Mouse (Mus musculus) lung, postnatal 0 days (tissue): ENCODE measurements around the gene Glrb. TPM values are rescaled to one million over a fixed set of nuclear protein-coding genes. Genes with fewer than 3 reads are reported as not detected.

Experiments used
- ATAC-seq: fragments of 200-750 bp; cut with Nextera tagmentation; 2 replicates; pipeline ENCODE4 v1.8.0; 2017; ENCODE audit warnings: moderate library complexity
- DNase-seq: peaks from one replicate; pipeline ENCODE4 v3.0.0-alpha.2; 2016; ENCODE audit warnings: low spot score
- H3K27ac ChIP-seq: fragments of 300-500 bp; sonication (generic); 2 replicates; pipeline ENCODE4 v1.5.1; 2014; ENCODE audit warnings: antibody characterized with exemption, mild to moderate bottlenecking, low read length, mixed read lengths
- H3K27me3 ChIP-seq: fragments of 300-500 bp; sonication (generic); replicated peaks from 2 replicates; pipeline ENCODE4 v1.6.1; 2014; ENCODE audit warnings: low read length, mixed read lengths; ENCODE audit not compliant: insufficient read depth
- H3K36me3 ChIP-seq: fragments of 300-500 bp; sonication (generic); 2 replicates; pipeline ENCODE4 v1.6.1; 2014; ENCODE audit warnings: low read length, mixed read lengths; ENCODE audit not compliant: insufficient read depth
- H3K4me1 ChIP-seq: fragments of 300-500 bp; sonication (generic); 2 replicates; pipeline ENCODE4 v1.6.1; 2014; ENCODE audit warnings: antibody characterized with exemption, low read depth, low read length, mixed read lengths; ENCODE audit not compliant: insufficient read depth
- H3K4me2 ChIP-seq: fragments of 300-500 bp; sonication (generic); replicated peaks from 2 replicates; pipeline ENCODE4 v1.6.1; 2014; ENCODE audit warnings: low read depth, mild to moderate bottlenecking, low read length, moderate library complexity, mixed read lengths
- H3K4me3 ChIP-seq: fragments of 300-500 bp; sonication (generic); 2 replicates; pipeline ENCODE4 v1.5.1; 2014; ENCODE audit warnings: low read depth, low read length
- H3K9ac ChIP-seq: fragments of 300-500 bp; sonication (generic); replicated peaks from 2 replicates; pipeline ENCODE4 v1.6.1; 2014; ENCODE audit warnings: low read depth, mild to moderate bottlenecking
- H3K9me3 ChIP-seq: fragments of 300-500 bp; sonication (generic); 2 replicates; pipeline ENCODE4 v1.6.1; 2016; ENCODE audit warnings: low read length, mixed read lengths
- CTCF ChIP-seq: IDR thresholded peaks from 2 replicates; pipeline ENCODE4 v1.5.1; 2016; ENCODE audit warnings: antibody characterized with exemption, mild to moderate bottlenecking
- EP300 ChIP-seq: IDR thresholded peaks from 2 replicates; pipeline ENCODE4 v1.6.1; 2016; ENCODE audit warnings: antibody characterized with exemption, mild to moderate bottlenecking, control low read depth
- whole genome bisulfite sequencing: fragments of 180-500 bp; shearing (Covaris S2); extraction: QIAGEN DNeasy Blood & Tissue Kit; methylation state at CpG from one replicate; pipeline ENCODE4 v1.1.7; 2014; 5-methylcytosine and 5-hydroxymethylcytosine counted together
- polyA plus RNA-seq: library from polyadenylated mRNA; unstranded; fragments of >200 nt; fragmentation: Nextera tagmentation; extraction: Ambion mirVana; gene quantifications from 2 replicates; pipeline ENCODE4 v1.2.1, GENCODE M21; 2015

Glrb gene
- polyA plus RNA-seq, 1 experiment from 2014 or later, result 0.23 TPM

DNA sequence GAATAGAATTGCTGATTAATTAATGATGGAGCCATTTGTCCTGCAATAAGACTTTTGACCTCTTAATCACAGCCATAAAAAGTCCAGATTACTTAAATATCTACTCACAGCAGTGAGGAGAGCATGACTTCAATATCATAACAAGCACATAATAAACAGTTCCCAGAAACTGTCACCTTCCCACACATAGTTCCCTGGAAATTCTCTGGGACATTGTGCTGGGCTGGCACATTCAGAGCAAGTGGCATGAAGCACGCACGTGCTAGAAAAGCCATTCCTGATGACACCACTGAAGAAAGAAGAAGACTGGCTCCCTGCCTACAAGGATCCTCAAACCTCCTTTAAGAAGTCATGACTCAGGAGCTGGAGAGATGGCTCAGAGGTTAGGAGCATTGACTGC is 67.8 kb downstream of the Glrb start:
- Histone ChIP-seq H3K36me3 (no peaks in the 10 kb centered on the region), H3K27me3 (no peaks in the 10 kb centered on the region), H3K9ac (no peak overlapping the region), H3K4me1 (no peaks in the 10 kb centered on the region), H3K9me3 (no peaks in the 10 kb centered on the region), H3K4me2 (no peak overlapping the region), H3K27ac (no peak overlapping the region), H3K4me3 (no peak overlapping the region)
- 67% methylated on average over 2 of the region's 2 CpGs for WGBS
- no peak for ATAC-seq
- TF ChIP-seq CTCF (no peak), EP300 (no peak)
- no peak for DNase-seq

DNA sequence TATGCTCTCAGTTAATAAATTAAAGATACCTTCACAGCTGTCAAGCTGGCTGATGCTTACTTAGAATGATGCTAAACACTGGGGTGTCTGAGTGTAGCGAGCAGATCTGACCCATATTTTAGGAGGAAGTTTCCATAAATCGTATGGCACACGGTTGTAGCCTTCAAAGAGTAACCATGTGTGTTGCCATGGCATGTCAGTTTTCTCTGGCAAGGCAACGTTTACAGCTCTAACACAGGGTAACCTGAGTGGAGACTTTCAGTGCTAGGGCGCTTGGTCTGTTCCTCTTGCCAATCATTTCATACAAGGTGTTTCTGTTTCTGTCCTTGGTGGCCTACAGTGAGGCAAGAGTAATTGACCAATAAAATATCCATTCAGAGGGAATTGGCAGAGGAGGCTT is 73.6 kb downstream of the Glrb start:
- Histone ChIP-seq H3K9me3 (no peaks in the 10 kb centered on the region), H3K36me3 (no peaks in the 10 kb centered on the region), H3K27ac (no peak overlapping the region), H3K4me2 (no peak overlapping the region), H3K4me3 (no peak overlapping the region), H3K27me3 (no peaks in the 10 kb centered on the region), H3K9ac (no peak overlapping the region), H3K4me1 (no peaks in the 10 kb centered on the region)
- ATAC-seq (no peak), DNase-seq (no peak)
- TF ChIP-seq EP300, result no peak
- no peak for TF ChIP-seq CTCF
- 74% methylated on average over 5 of the region's 5 CpGs for WGBS

- no peak overlapping the region for H3K4me2 ChIP-seq
- no peaks in the 10 kb centered on the region for H3K36me3 ChIP-seq
- TF ChIP-seq CTCF (no peak), EP300 (no peak)
- H3K4me1 ChIP-seq, result no peaks in the 10 kb centered on the region
- H3K27ac ChIP-seq, result no peak overlapping the region
- ATAC-seq, result no peak
- H3K27me3 ChIP-seq, result no peaks in the 10 kb centered on the region
- peak; percentile 9 for DNase-seq
- no peak overlapping the region for H3K4me3 ChIP-seq
- 23% methylated on average over 3 of the region's 3 CpGs for WGBS
- no peaks in the 10 kb centered on the region for H3K9me3 ChIP-seq
- H3K9ac ChIP-seq, result no peak overlapping the region
Measured at GRCm38 (mm10) chr3:80837583-80837982, 75.9 kb downstream of the Glrb start.

GRCm38 (mm10) chr3:80823975-80824374 is 89.5 kb downstream of the Glrb start:
- H3K36me3 ChIP-seq, result no peaks in the 10 kb centered on the region
- H3K4me3 ChIP-seq, result no peak overlapping the region
- no peak overlapping the region for H3K4me2 ChIP-seq
- no peak for DNase-seq
- WGBS, result 92% methylated on average over 1 of the region's 1 CpGs
- TF ChIP-seq CTCF, result no peak
- no peak for TF ChIP-seq EP300
- H3K4me1 ChIP-seq, result no peaks in the 10 kb centered on the region
- no peak overlapping the region for H3K9ac ChIP-seq
- H3K9me3 ChIP-seq, result no peaks in the 10 kb centered on the region
- H3K27me3 ChIP-seq, result no peaks in the 10 kb centered on the region
- no peak for ATAC-seq
- H3K27ac ChIP-seq, result no peak overlapping the region

- no peak for TF ChIP-seq EP300
- no peak for TF ChIP-seq CTCF
- ATAC-seq, result no peak
- Histone ChIP-seq H3K4me1 (no peaks in the 10 kb centered on the region), H3K4me2 (no peak overlapping the region), H3K4me3 (no peak overlapping the region), H3K36me3 (no peaks in the 10 kb centered on the region), H3K9ac (no peak overlapping the region), H3K27me3 (no peaks in the 10 kb centered on the region), H3K9me3 (no peaks in the 10 kb centered on the region), H3K27ac (no peak overlapping the region)
- 93% methylated on average over 1 of the region's 1 CpGs for WGBS
- no peak for DNase-seq
Measured at GRCm38 (mm10) chr3:80818619-80819018, 94.8 kb downstream of the Glrb start.

- no peak for DNase-seq
- no peaks in the 10 kb centered on the region for H3K36me3 ChIP-seq
Measured at GRCm38 (mm10) chr3:80813734-80814133, 99.7 kb downstream of the Glrb start.

DNA sequence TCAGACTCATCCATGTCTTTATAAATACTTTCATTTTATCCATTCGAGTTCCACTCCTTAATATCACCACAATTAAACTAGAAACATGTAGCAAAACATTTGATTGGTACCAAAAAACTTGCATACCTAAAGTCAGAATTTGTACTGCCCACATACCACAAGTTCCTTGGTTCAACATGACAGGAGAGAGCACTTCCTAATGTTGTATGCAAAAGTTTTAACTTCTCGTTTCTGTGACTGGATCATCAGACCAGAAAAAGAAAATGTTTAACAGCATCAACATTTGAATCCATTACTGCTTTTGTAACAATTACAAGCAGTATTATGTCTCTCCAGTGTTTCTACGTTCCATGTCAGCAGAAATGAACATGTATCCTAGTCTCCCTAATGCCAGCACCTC is 101.2 kb downstream of the Glrb start:
- no peak for DNase-seq

More at GRCm38 (mm10) chr3:80813734-80814133, 99.7 kb downstream of the Glrb start:
- H3K4me3 ChIP-seq, result no peak overlapping the region
- no peak overlapping the region for H3K9ac ChIP-seq
- H3K4me2 ChIP-seq, result no peak overlapping the region
- no peaks in the 10 kb centered on the region for H3K9me3 ChIP-seq
- no peaks in the 10 kb centered on the region for H3K27me3 ChIP-seq
- TF ChIP-seq EP300, result no peak
- no peak for TF ChIP-seq CTCF
- no peak for ATAC-seq
- H3K27ac ChIP-seq, result no peak overlapping the region
- H3K4me1 ChIP-seq, result no peaks in the 10 kb centered on the region

More for the DNA sequence above, 101.2 kb downstream of the Glrb start:
- H3K9me3 ChIP-seq, result no peaks in the 10 kb centered on the region
- WGBS, result 56% methylated on average over 3 of the region's 3 CpGs
- H3K27ac ChIP-seq, result no peak overlapping the region
- no peak for TF ChIP-seq CTCF
- TF ChIP-seq EP300, result no peak
- no peak overlapping the region for H3K4me3 ChIP-seq
- no peak overlapping the region for H3K4me2 ChIP-seq
- ATAC-seq, result no peak
- no peak overlapping the region for H3K9ac ChIP-seq
- H3K4me1 ChIP-seq, result no peaks in the 10 kb centered on the region
- H3K27me3 ChIP-seq, result no peaks in the 10 kb centered on the region
- no peaks in the 10 kb centered on the region for H3K36me3 ChIP-seq
